Mouse (Mus musculus): ENCODE data around the gene Gnai1.

DNA sequence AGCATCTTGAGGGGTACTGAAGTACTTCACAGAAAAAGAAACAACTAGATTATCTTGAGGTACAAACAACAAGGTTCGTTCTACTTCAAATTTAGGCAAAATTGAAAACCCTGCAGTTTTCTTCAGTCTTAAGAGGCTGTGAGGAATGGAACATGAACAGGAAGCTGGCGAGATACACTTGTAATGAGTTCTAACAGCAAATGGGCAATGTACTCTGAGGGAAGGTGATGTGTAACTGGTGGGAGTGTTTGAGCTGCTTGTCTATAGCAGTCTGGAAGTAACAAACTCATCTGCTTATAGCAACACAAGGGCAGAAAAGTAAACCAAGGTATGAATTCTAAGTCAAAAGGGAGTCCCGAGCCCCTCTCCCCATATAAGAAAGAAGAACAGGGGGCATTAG, 78.1 kb downstream of the Gnai1 start:
- TF ChIP-seq CTCF (conservative IDR thresholded peaks at IDR 0.05; ENCODE audit: low read length) (no peak), NANOG (IDR thresholded peaks at IDR 0.05; ENCODE audit: borderline replicate concordance, low read length) (no peak), POU5F1 (IDR thresholded peaks at IDR 0.05; ENCODE audit: borderline replicate concordance, low read length) (no peak)

Data from E14TG2a.4 (cell line).